In genomic region chr16:24393556-24394210, GRCm38 (mm10) we compare ENCODE assay signal across 7 mouse cellular contexts. TPM values are rescaled to one million over a fixed set of nuclear protein-coding genes. Genes with fewer than 3 reads are reported as not detected.
DNase-seq lines count a peak whose midpoint lies in the region; ATAC-seq and TF ChIP-seq lines count a peak whose summit lies in the region.

No protein-coding gene starts in this region.

- peak overlapping the region; percentile 99 for H3K9ac ChIP-seq in heart, postnatal 0 days (replicated peaks; ENCODE audit: low read depth, low read length)

- peak overlapping the region; percentile 54 for H3K4me3 ChIP-seq in embryonic fibroblast, embryonic 13.5 days (ENCODE audit: insufficient read depth, low read length)
- peak overlapping the region; percentile 86 for H3K4me3 ChIP-seq in heart, postnatal 0 days (ENCODE audit: low read depth, low read length)

- peak; percentile 25 for DNase-seq in ES-CJ7 (ENCODE audit: low read depth, low spot score)
- DNase-seq in adrenal gland, postnatal 14 days: peak; percentile 88
- peak; percentile 58 for DNase-seq in heart, postnatal 0 days (ENCODE audit: low spot score)
- DNase-seq in kidney, postnatal 4 days: peak; percentile 75 to 85
- DNase-seq in spleen, postnatal 36 days (ENCODE audit: low spot score in 2 of 2): peak; percentile 42 to 50

- TF ChIP-seq CTCF in embryonic fibroblast, embryonic 13.5 days (IDR thresholded peaks at IDR 0.05; ENCODE audit: borderline replicate concordance, insufficient read depth, low read length): no peak
- no peak for TF ChIP-seq CTCF in heart, postnatal 0 days (IDR thresholded peaks at IDR 0.05; ENCODE audit: low read depth)

- H3K9me3 ChIP-seq in heart, postnatal 0 days (replicated peaks; ENCODE audit: control insufficient read depth, low read length): no peaks in the 10 kb centered on the region

- H3K4me1 ChIP-seq in embryonic fibroblast, embryonic 13.5 days (ENCODE audit: control insufficient read depth, insufficient read depth, low read length): peaks cover 24% of the 10 kb centered on the region
- peaks cover 35% of the 10 kb centered on the region for H3K4me1 ChIP-seq in heart, postnatal 0 days (ENCODE audit: control insufficient read depth, insufficient read depth)

- ATAC-seq in heart, postnatal 0 days (ENCODE audit: insufficient read depth, low read depth): peak; percentile 62
- peak; percentile 75 for ATAC-seq in megakaryocyte, adult 5-6 weeks (ENCODE audit: poor library complexity, severe bottlenecking)

- 0 out of 2 replicates have a peak, but pooled peaks have one; percentile 8 for TF ChIP-seq EP300 in heart, postnatal 0 days (IDR thresholded peaks at IDR 0.05; ENCODE audit: low read depth)

- peak overlapping the region; percentile 99 for H3K27ac ChIP-seq in embryonic fibroblast, embryonic 13.5 days (ENCODE audit: insufficient read depth, low read length)
- peak overlapping the region; percentile 100 for H3K27ac ChIP-seq in heart, postnatal 0 days (ENCODE audit: low read depth)

- no peaks in the 10 kb centered on the region for H3K36me3 ChIP-seq in heart, postnatal 0 days (replicated peaks; ENCODE audit: control insufficient read depth, insufficient read depth, low read length)

- H3K27me3 ChIP-seq in heart, postnatal 0 days (ENCODE audit: control insufficient read depth, insufficient read depth, low read length): no peaks in the 10 kb centered on the region

- H3K4me2 ChIP-seq in heart, postnatal 0 days (ENCODE audit: low read depth, low read length): peak overlapping the region; percentile 79

- WGBS in heart, postnatal 0 days: under 1% methylated on average over 47 of the region's 76 CpGs

- TF ChIP-seq POLR2A in embryonic fibroblast, embryonic 13.5 days (IDR thresholded peaks at IDR 0.05; ENCODE audit: low read depth, low read length): peak; percentile 3; the same call in 1 of the 2 replicates

RNA-seq across cellular contexts. Expression of gene Lpp, which starts 0.4 kb away (rescaled TPM):
- 56.7 and 61.6 TPM in 2 replicates for total RNA-seq in adrenal gland, postnatal 14 days (2021)
- polyA plus RNA-seq in embryonic fibroblast, embryonic 13.5 days (2011; ENCODE audit: insufficient read length, low read depth, missing spikeins): 256 and 360 TPM in 2 replicates
- total RNA-seq in heart, postnatal 0 days (2014; rRNA removed; ENCODE audit: low replicate concordance): 56.2 and 77.4 TPM in 2 replicates
- 28.7 and 32.1 TPM in 2 replicates for polyA plus RNA-seq in heart, postnatal 0 days (2015; fragmentation: Nextera tagmentation; extraction: Ambion mirVana)
- 5.1 and 5.3 TPM in 2 replicates for total RNA-seq in megakaryocyte, adult 5-6 weeks (2015)
- total RNA-seq in megakaryocyte, adult 5-6 weeks (2017): 3.1 and 3.7 TPM in 2 replicates

Comparison
In these comparisons a context has a peak if more than half of its experiments do, and no peak if none do; other contexts are left out.
1. Peak in every context shown above with its lines: DNase-seq, ATAC-seq, H3K4me3 ChIP-seq and H3K27ac ChIP-seq.
2. DNase-seq: peak in every context shown above with its lines; median percentile 88 in adrenal gland, postnatal 14 days; 80 in kidney, postnatal 4 days; 58 in heart, postnatal 0 days; 46 in spleen, postnatal 36 days; 25 in ES-CJ7.